Mouse (Mus musculus): ENCODE data around the gene Ubap2l. TPM values are rescaled to one million over a fixed set of nuclear protein-coding genes. Genes with fewer than 3 reads are reported as not detected.
A peak's percentile ranks its signal among the peaks of the same experiment; 100 is the strongest.

Ubap2l gene
- polyA plus RNA-seq, 1 experiment: 77.5 TPM

DNA sequence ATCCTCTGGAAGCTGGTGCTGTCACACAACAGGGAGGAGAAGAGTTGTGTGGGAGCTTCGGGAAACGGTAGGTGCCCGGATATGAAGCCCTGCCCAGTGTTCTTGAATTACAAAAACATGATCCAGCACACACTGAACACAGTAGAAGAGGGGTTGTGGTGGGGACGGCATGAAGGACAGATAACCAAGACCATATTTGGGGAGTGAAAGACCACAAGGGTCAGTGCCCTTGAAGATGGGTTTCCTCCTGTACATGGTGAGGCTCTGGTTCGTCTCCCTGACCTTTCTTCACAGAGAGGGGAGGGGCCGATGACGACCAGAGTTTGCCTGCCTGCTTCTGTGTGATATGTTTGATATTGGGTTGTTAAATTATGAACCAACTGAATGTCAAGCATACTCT lies 17.3 kb upstream of the Ubap2l start:
- H3ac ChIP-seq (ENCODE audit: control insufficient read depth, insufficient read length): no peak overlapping the region
- TF ChIP-seq REST (IDR thresholded peaks at IDR 0.05; ENCODE audit: insufficient read depth, insufficient read length) (no peak), POLR2A (IDR thresholded peaks at IDR 0.05; ENCODE audit: insufficient read length, low read depth) (no peak), SRF (IDR thresholded peaks at IDR 0.05; ENCODE audit: control insufficient read depth, insufficient read length, low read depth) (peak; percentile 97), TCF3 (IDR thresholded peaks at IDR 0.05; ENCODE audit: insufficient read length, low read depth) (no peak), CEBPB (IDR thresholded peaks at IDR 0.05; ENCODE audit: insufficient read depth, poor library complexity, severe bottlenecking) (no peak)
- H3K27me3 ChIP-seq (ENCODE audit: control insufficient read depth, insufficient read depth, insufficient read length): no peaks in the 10 kb centered on the region
- H3K4me3 ChIP-seq: no peak overlapping the region
- H3K36me3 ChIP-seq (ENCODE audit: control insufficient read depth, insufficient read depth): no peaks in the 10 kb centered on the region
- peak overlapping the region; percentile 51 for H3K4me2 ChIP-seq (ENCODE audit: low read depth)
- H3K79me2 ChIP-seq (ENCODE audit: control insufficient read depth, insufficient read depth): no peaks in the 10 kb centered on the region

DNA sequence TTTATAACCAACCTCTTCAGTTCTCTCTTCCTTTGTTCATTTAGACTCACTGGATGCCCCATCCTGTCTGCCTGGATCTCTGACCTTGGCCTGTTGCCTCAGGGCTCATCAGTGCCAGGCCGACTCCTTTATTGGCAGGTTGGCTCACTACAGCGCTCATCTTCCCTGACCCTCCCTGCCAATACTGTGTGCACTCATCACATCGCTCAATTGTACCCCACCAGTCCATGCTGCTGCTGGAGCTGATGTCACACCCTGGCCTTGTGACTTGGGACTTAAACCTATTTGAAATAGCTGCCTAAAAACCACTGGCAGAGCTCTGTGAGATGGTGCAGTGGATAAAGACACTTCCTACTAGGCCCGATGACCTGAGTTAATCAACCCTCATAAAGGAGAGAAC lies 15.4 kb upstream of the Ubap2l start:
- Histone ChIP-seq H3K4me3 (no peak overlapping the region), H3K4me2 (ENCODE audit: low read depth) (no peak overlapping the region), H3K36me3 (ENCODE audit: control insufficient read depth, insufficient read depth) (peaks cover 6% of the 10 kb centered on the region), H3K79me2 (ENCODE audit: control insufficient read depth, insufficient read depth) (no peaks in the 10 kb centered on the region), H3K27me3 (ENCODE audit: control insufficient read depth, insufficient read depth, insufficient read length) (no peaks in the 10 kb centered on the region), H3ac (ENCODE audit: control insufficient read depth, insufficient read length) (no peak overlapping the region)
- TF ChIP-seq REST (IDR thresholded peaks at IDR 0.05; ENCODE audit: insufficient read depth, insufficient read length): no peak
- peak; percentile 47 for TF ChIP-seq POLR2AphosphoS2 (IDR thresholded peaks at IDR 0.05; ENCODE audit: insufficient read length, low read depth)

DNA sequence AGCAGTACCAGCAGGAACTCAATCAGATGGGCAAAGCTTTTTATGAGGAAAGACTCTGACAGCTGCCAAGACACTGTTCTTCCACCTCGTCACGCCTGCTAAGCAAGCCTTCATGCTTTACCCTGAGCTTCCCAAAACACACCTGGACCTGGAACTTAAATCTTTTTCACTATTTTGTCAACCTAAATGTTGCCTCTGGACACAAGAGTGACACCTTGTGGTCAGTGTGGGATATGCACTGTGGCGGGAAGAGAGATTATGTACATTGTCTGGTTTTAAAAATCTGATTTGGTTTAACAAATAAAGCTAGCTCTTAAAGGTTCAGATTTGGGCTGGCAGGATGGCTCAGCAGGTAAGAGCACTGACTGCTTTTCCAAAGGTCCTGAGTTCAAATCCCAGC lies 13.1 kb upstream of the Ubap2l start:
- Histone ChIP-seq H3K36me3 (ENCODE audit: control insufficient read depth, insufficient read depth) (peaks cover 25% of the 10 kb centered on the region), H3K4me3 (no peak overlapping the region), H3K27me3 (ENCODE audit: control insufficient read depth, insufficient read depth, insufficient read length) (no peaks in the 10 kb centered on the region), H3K79me2 (ENCODE audit: control insufficient read depth, insufficient read depth) (no peaks in the 10 kb centered on the region), H3ac (ENCODE audit: control insufficient read depth, insufficient read length) (no peak overlapping the region), H3K4me2 (ENCODE audit: low read depth) (no peak overlapping the region)
- no peak for TF ChIP-seq SRF (IDR thresholded peaks at IDR 0.05; ENCODE audit: control insufficient read depth, insufficient read length, low read depth)
- TF ChIP-seq POLR2A (IDR thresholded peaks at IDR 0.05; ENCODE audit: insufficient read length, low read depth): no peak
- no peak for TF ChIP-seq MYOG (IDR thresholded peaks at IDR 0.05; ENCODE audit: control insufficient read depth in 1 of 3, insufficient read depth in 1 of 3, insufficient read length in 2 of 3, low read depth in 2 of 3)
- no peak for TF ChIP-seq TCF3 (IDR thresholded peaks at IDR 0.05; ENCODE audit: insufficient read length, low read depth)
- TF ChIP-seq E2F4 (IDR thresholded peaks at IDR 0.05; ENCODE audit: insufficient read depth): no peak
- no peak for TF ChIP-seq USF1 (IDR thresholded peaks at IDR 0.05; ENCODE audit: low read depth)
- no peak for TF ChIP-seq POLR2AphosphoS2 (IDR thresholded peaks at IDR 0.05; ENCODE audit: insufficient read length, low read depth)
- TF ChIP-seq TCF12 (IDR thresholded peaks at IDR 0.05; ENCODE audit: insufficient read depth, poor library complexity, severe bottlenecking): no peak
- TF ChIP-seq REST (IDR thresholded peaks at IDR 0.05; ENCODE audit: insufficient read depth, insufficient read length): no peak
- no peak for TF ChIP-seq CEBPB (IDR thresholded peaks at IDR 0.05; ENCODE audit: insufficient read depth, poor library complexity, severe bottlenecking)

DNA sequence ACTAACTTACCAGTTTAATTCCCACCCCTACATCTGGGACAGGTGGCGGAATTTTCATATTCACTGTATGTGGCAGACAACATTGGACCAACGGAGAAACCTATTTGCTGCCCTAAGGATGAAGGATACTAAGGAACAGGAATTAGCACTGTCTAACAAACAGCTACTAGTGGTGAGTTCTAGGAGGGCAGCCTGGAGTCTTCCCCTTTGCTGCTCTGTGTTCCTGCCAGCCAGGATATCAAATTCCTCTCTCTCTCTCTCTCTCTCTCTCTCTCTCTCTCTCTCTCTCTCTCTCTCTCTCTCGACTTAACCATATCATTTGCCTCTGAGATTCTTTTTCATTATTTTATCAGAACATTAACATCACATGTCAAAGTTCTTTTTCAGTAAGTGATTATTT lies 12.0 kb upstream of the Ubap2l start:
- no peak overlapping the region for H3K4me3 ChIP-seq
- H3K4me2 ChIP-seq (ENCODE audit: low read depth): no peak overlapping the region
- no peaks in the 10 kb centered on the region for H3K79me2 ChIP-seq (ENCODE audit: control insufficient read depth, insufficient read depth)
- H3K27me3 ChIP-seq (ENCODE audit: control insufficient read depth, insufficient read depth, insufficient read length): no peaks in the 10 kb centered on the region
- no peak overlapping the region for H3ac ChIP-seq (ENCODE audit: control insufficient read depth, insufficient read length)
- TF ChIP-seq USF1 (IDR thresholded peaks at IDR 0.05; ENCODE audit: low read depth) (no peak), POLR2A (IDR thresholded peaks at IDR 0.05; ENCODE audit: insufficient read length, low read depth) (no peak), POLR2AphosphoS2 (IDR thresholded peaks at IDR 0.05; ENCODE audit: insufficient read length, low read depth) (no peak), MAX (IDR thresholded peaks at IDR 0.05; ENCODE audit: low read depth) (no peak), REST (IDR thresholded peaks at IDR 0.05; ENCODE audit: insufficient read depth, insufficient read length) (no peak), E2F4 (IDR thresholded peaks at IDR 0.05; ENCODE audit: insufficient read depth) (no peak), TCF3 (IDR thresholded peaks at IDR 0.05; ENCODE audit: insufficient read length, low read depth) (no peak), SRF (IDR thresholded peaks at IDR 0.05; ENCODE audit: control insufficient read depth, insufficient read length, low read depth) (no peak), CEBPB (IDR thresholded peaks at IDR 0.05; ENCODE audit: insufficient read depth, poor library complexity, severe bottlenecking) (no peak), TCF12 (IDR thresholded peaks at IDR 0.05; ENCODE audit: insufficient read depth, poor library complexity, severe bottlenecking) (no peak), MYOG (IDR thresholded peaks at IDR 0.05; ENCODE audit: control insufficient read depth in 1 of 3, insufficient read depth in 1 of 3, insufficient read length in 2 of 3, low read depth in 2 of 3) (no peak), MYOD1 (IDR thresholded peaks at IDR 0.05; ENCODE audit: control insufficient read depth in 1 of 3, insufficient read length in 2 of 3, low read depth in 2 of 3) (no peak)
- H3K36me3 ChIP-seq (ENCODE audit: control insufficient read depth, insufficient read depth): peaks cover 30% of the 10 kb centered on the region

DNA sequence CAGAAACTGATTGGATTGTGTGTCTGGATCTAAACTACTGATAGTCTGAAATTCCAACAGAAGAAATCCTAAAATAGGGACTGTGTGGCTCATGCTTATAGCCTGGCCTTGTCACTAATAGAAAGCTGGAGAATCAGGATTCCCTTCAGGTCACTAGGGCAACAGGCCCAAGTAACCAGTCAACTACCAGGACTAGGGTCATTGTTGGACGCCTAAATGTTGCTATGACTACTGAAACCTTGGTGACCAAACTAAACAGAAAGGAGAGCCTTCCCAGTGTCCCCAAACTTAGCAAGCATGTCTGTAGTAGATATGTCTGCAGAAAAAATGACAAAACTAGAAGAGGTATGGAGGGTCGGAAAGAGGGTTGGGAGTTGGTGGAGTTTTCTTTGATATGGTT lies 10.1 kb upstream of the Ubap2l start:
- Histone ChIP-seq H3K27me3 (ENCODE audit: control insufficient read depth, insufficient read depth, insufficient read length) (no peaks in the 10 kb centered on the region), H3K79me2 (ENCODE audit: control insufficient read depth, insufficient read depth) (no peaks in the 10 kb centered on the region), H3ac (ENCODE audit: control insufficient read depth, insufficient read length) (no peak overlapping the region), H3K4me2 (ENCODE audit: low read depth) (no peak overlapping the region), H3K36me3 (ENCODE audit: control insufficient read depth, insufficient read depth) (peaks cover 30% of the 10 kb centered on the region), H3K4me3 (no peak overlapping the region)
- TF ChIP-seq SRF (IDR thresholded peaks at IDR 0.05; ENCODE audit: control insufficient read depth, insufficient read length, low read depth) (no peak), POLR2AphosphoS2 (IDR thresholded peaks at IDR 0.05; ENCODE audit: insufficient read length, low read depth) (no peak), MAX (IDR thresholded peaks at IDR 0.05; ENCODE audit: low read depth) (no peak)

All from myocyte (in vitro differentiated cells).